Mouse (Mus musculus) layer of hippocampus, adult 9-10 months (tissue): ENCODE data around the gene Pgc.

Experiments used
- DNase-seq: peaks from one replicate; pipeline ENCODE4 v3.0.0; 2022; ENCODE audit warnings: low spot score

The Pgc gene

DNA sequence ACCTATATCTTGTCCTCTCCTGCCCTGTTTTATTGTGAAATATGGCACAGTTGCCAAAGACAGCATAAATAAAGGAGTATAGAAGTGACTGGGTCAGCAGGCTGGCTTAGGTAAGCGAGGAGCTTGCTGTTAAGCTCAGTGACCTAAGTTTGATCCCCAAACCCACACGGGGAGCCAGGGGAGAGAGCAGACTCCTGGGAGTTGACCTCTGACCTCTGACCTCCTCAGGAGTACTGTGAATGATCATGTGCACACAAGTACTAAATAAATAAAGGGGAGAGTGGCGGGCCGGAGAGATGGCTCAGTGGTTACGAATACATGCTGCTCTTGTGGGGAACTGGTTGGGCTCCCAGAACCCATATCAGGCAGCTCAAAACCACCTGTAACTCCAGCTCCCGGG, 23.5 kb downstream of the Pgc start:
- no peak for DNase-seq

DNA sequence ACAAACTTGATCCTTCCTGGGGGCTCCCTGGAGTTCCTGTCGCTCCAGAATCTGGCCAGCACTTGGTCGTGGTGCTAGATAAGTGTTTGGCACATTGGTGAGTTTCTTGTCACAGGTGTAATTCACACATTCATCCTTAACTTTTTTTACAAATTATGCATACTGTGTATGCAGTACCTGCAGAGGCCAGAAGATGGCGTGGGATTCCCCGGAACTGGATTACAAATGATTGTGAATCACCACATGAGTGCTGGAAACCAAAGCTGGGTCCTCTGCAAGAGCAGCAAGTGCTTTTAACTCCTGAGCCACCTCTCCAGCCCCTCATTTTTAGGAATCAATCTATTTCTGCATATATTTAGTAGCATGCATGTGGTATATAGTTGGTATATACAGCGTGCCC, 25.2 kb downstream of the Pgc start:
- DNase-seq, result no peak

DNA sequence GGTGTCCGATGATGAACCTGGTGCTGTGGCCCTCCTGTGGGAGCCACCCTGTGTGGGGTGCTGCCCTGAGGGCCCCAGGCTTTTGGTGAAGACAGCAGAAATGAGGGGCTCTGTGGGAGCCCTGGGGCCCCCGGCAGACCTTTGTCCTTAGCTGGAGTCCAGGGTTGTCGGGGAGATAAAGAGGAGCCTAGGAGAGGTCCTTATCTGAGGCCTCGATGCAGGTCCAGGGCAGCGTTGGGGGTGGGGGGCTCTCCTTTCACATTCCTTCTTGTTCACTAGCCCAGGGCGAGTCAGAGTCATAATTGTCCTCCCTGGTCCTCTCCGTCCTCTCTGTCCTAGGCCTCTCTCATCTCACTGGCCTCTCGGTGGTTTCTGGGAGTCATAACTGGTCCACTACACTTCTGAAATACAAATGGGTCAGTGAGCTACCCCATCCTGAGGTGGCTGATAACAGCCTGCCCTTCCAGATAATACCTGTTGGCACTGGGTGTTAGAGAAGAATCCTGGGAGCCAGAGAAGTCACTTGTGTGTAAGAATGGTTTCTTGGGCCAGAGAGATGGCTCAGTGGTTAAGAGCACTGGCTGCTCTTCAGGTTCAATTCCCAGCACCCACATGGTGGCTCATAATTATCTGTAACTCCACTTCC, 26.6 kb downstream of the Pgc start:
- no peak for DNase-seq

DNA sequence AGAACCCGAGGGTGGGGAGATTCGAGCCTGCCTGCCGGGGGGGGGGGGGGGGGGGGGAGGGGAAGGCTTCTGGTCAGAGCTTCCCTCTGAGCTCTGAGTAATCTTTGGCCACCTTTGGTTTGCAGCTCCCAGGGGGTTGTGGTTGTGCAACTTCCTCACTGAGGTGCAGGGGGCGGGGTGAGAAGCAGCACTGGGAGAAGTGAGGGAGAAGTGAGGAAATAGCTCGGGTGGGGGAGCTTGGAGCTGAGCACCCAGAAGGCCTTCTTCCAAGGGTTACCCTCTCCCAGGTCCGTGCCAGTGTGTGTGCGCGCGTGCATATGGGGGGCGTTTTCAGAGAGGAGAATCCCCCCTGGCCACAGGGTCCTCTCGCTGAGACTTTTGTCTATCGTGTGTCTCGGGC, 27.6 kb downstream of the Pgc start:
- DNase-seq, result no peak

DNA sequence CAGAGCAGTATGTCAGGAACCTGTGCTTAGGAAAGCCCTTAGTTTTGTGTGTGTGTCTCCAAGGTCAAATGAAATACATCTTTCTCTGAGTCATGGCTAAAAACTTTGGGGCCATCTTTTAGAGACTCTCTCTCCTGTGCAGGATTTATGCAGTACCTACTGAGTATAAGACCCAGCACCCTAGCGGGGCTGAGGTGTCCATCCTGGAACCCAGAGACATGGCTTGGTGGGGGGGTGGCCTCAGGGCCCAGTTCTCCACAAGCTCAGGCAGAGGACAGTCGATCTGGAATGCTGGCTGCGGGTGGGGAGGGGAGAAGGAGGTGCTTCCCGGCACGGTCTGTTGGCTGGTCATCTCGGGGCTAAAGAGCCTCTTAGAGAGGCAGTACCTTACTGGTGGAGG, 29.7 kb downstream of the Pgc start:
- DNase-seq, result no peak

DNA sequence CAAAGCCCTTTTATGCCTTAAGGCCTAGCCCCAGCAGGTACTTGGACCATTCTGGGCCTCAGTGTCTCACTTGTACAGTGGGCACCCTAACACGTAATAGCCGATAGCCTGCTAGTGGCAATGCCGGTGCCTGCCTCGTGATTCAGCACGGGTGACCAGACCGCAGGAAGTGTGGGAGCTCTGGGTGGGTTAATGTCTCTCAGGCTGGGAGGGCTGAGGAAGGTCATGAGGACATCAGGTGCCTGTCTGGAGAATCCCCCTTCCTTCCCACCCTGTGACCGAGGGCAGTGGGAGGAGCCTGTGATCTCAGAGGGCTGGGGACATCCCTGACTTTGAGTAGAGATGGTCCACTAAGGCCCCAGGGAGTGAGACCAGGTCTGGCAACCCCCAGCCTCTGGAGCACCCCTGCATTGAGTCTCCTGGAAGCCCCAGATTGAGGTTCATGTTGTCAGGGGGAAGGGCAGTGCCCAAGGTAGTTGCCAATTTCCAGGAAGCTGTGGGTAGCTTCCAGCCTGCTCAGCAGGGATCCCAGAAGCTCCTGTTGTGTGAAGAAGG, 30.5 kb downstream of the Pgc start:
- no peak for DNase-seq

DNA sequence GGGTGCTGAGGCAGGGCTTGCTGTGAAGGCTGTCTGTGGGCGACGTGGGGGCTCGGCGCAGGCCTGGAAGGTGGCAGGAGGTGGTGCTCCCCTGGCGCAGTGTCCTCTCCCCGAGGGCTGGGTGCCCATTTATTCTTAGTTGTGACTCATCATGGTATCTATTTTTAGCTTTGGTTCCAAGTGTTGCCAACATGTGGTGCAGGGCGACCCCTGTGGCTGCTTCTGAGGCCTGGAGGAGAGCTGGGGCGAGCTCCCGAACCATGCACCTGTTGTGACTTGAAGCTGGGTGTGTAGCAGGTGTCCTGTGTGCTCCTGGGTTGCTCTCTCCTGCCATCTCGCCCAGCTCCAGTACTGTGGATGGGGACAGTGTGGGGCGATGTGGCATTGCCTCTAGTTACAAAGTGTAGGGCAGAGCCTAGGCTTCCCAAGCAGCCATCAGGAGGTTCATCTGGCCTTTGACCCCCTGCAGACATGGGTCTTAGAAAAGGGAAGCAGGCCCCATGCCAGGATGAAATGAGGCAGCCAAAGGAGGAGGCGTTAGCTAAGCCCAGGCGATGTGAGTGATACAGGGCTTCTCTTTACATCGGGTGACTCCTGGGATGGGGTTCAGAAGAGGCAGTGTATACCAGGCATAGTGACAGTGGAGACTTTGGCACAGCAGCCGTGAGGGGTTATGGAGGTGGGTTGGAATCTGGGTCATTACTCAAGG, 33.2 kb downstream of the Pgc start:
- no peak for DNase-seq

DNA sequence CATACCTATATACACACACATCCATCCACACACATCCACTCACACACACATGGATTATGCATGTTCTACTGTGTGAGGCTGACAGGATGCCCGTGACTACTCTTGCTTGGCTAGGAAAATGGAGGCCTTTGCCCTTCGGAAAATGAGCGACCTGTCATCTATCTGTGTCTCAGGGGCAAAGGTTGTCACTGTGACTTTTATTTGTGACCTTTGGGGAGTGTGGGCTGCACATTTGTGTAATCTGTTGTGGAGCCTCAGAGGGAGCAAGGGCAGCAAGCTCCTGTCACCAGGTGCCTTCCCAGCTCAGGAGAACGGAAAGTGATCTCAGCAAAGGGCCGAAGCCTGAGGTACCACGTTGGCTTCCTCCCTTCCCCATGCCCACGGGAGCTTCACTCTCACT, 35.4 kb downstream of the Pgc start:
- DNase-seq, result no peak

DNA sequence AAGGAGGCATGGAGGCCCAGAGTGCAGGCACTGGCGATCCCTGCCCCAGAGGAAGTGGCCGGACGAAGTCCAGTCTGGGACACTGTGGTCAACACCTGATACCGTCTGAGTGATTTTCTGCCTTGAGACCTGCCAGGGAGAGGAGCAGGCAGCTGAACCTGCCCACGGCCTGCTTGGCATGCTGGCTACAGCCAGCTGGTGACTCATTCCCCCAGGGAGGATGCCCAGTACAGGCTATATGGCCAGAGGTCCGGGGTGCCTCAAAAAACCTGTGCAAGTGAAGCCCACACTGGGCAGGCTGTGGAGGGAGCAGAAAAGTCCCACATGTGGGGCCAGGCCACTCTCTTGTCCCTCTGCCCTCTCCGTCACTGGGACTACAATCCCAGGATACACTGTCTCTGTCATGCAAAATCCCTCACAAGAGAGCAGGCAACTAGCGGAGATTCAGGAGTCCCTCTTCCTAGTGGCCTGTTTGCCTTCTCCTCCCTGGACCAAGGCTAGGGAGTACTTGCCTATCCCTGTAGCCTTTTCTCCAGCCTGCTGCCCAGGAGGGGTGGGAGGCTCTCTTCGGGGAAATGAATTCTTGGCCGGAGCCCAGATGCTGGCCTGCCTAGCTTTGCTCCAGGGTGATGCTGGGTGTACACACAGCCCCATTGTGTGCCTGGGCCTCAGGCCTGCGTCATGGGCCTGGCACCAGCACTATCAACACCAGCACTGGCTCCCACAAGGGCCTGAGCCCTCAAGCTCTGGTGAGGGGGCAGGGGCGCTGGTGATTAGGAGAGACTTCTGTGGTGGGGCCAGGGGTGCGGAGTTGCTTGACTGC, 36.1 kb downstream of the Pgc start:
- peak; percentile 65 for DNase-seq

DNA sequence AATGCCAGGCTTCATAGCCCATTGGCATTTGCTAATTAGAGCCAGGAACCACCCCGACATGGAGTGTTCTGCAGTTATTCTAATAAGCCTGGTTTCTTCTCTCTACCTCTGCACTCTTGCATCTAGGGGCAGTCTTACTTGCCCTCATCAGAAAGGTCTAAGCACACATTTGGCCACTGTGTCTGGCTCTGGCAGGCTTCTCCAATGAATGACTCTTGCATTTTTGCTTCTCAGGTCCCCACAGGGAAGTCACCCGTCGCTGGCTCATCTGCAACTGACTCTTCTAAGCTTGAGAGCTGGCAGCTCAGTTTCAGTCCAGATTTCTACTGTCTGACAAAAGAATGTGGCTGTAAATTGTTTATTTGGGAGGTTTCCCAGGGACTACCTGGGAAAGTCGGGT, 39.3 kb downstream of the Pgc start:
- DNase-seq, result no peak

DNA sequence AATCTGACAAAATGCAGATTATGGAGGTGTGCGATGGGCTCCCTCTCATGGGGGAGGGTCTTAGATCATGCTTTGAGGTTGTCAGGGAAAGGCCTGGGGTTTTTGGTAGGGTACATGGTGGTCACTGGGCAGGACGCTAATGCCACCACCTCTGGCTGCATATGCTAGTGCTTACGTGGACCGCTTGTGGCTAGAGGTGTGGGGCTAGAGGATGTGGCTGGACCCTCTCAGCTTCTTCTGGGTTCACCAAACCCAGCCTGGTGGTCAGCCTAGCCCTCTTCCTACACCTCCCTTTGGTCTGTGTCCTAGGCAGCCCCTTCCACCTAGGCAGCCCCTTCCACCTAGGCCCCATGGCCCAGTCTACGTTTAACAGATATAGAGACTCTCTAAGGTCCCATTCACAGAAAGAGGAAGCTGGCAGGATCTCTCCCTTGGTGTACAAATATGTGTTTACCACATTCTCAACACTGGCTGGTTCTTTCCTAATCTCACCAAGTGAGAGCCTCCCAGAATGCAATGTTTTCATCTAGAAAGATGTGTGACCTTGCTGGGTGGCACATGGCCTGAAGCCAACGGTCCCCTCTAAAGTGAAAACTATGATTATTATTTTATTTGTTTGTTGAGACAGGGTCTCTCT, 39.9 kb downstream of the Pgc start:
- DNase-seq, result no peak

DNA sequence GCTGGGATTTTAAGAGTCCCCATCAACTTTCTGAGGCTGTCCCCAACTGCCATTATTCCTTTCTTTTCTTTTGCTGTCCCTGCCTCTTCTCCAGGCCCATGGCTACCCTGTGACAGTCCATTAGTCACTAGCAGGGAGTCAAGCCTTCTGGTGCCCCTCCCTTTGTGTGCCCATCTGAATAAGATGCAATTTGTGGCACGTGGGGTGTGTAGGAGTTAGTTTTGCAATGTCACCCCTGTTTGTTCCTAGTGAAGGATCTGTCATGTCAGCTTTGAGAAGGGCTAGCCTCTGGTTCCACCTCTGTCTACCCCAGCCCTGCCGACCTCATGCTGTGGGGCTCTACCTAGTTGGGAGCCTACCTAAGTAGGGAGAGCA, 40.4 kb downstream of the Pgc start:
- no peak for DNase-seq

DNA sequence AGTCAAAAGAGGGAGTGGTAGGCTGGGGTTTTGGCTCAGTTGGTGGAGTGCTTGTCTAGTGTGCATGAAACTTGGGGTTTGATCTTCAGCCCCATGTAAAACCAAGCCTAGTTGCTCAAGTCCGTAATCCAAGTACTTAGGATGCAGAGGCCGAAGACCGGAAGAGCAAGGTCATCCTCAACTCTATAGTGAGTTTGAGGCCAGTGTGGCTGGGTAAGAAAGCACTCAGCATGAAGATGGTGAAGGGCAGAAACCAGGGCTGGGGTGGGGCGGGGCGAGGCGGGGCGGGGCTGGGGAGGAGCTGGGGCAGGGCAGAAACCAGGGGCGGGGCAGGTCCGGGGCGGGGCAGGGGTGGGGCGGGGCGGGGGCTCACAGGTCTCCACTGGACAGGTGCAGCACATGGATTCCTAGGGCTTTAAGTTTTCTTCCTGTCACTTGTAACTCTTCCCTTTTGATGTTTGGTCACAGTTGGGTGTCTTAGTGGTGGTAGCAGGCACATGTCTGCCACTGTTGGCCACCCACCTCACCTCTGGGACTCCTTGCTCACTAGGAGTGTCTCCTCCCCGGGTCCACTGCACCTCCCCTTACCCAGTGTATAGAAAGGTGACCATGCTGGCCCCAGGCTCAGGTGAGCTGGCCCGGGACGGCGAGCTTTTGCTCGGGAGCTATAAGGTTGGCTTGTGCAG, 41.0 kb downstream of the Pgc start:
- DNase-seq, result no peak

DNA sequence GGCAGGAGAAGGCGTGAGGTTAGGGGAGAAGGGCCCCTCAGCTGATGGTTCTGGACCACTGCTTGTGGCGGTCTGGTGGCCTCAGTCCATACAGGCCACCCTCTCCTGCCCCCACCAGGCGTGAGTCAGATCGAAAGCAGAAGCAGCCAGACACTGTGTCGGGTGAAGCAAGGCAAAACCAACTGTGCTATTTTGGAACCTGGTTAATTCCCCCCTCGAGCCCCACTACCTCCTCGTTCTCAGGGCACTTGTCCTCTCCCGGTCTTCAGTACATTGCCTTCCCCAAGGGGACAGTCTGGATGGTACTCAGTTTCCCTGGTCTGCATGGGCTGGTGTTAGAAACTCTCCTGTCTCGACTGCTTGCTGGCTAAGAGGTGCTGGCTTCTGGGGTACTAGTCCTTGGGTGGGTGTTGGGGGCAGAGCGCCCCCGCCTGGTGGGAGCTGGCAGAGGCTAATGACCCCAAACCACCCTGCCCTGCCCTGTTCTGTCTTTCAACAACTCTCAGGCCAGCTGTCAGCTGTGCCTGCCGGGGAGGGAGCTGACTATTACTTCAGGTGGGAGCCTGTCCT, 42.1 kb downstream of the Pgc start:
- no peak for DNase-seq

DNA sequence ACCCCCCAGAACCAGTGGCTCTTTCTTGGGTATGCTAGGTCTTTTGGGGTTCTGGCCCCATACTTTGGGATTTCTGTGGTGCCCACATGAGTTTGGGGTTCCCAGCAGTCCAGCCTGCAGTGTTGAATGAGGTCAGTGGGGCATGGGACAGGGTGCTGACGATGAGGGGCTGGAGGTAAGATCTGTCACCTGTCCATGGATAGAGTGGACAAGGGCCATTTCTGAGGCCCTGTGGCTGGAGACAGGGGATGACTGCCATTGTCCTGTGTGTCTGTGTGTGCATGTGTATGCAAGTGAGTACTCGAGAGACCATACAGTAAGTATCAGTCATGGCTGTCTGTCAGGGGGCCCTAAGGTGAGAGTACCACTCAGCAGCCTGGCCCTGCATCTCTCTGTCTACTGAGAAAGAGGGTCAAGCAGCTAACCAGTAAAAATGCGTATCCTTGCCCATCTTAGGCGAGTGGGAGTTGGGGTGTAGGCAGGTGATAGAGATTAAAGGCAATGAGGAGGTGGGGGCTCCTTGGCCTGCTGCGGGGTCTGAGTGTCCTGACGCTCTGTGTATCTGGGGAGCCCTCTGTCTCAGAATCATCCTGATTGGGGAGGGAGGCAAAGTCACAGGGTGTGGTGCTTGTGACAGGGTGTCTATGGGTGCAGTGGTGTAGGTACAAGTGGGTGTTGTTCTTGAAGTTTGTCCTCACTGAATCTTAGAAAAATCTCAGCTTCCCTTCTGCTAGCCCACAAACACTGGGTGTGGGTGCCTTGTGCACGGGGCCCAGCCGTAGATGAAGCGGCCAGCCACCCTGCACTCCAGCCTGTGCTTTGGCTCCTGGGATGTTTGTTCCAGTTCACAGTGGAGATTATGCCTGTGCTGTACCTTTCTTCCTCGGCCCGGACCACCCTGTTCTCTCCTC, 43.0 kb downstream of the Pgc start:
- DNase-seq, result no peak

DNA sequence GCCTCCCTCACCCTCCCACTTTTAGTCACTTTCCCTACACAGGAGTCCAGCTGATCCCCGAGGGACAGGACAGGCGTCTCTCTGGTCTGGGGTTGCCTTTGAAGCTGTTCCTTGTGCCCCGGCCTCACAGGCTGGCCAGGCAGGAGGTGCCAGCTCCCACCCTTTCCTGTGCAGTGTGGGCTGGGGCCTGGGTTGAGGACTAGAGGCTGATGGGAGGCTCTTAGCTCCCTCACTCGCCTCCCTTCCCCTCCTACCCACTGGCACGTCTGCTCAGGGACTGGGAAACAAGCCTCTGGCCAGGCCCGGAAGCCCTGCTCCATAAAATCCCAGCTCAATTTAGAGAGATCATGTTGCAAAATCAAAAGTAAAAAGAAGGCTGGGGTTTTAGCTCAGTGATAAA, 47.0 kb downstream of the Pgc start:
- DNase-seq, result no peak

DNA sequence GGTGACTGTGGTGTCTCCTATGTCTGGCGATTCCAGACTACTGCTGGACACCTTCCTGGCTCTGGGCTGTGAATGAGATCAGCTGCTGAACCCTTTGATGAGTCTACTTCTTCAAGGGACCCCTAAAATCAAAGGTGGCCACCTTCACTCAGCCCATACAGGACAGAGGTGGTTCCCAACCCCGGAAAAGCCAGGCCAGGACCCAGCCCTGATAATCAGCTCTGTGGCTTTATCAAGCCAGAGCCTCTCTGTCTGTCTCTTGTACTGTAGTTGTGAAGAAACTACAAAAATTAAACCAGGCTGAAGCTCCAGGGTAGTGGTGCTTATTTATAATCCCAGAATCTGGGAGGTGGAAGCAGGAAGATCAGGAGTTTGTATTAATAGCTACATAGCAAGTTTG, 50.5 kb downstream of the Pgc start:
- DNase-seq, result no peak

DNA sequence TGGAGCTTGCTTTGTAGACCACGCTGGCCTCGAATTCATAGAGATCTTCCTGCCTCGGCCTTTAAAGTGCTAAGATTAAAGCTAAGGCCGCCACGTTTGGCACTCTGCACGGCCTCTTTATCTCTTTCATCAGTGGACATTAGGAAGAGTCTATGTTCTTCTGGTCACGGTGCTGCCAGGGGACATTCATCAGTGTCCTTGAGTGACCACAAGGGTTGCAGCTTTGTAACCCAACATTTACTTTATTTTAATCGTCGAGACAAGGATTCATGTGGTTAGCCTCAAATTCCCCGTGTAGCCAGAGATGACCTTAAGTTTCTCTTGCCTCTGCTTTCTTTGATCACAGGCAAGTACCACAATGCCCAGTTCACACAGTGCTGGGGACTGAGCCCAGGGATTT, 53.8 kb downstream of the Pgc start:
- DNase-seq, result no peak

DNA sequence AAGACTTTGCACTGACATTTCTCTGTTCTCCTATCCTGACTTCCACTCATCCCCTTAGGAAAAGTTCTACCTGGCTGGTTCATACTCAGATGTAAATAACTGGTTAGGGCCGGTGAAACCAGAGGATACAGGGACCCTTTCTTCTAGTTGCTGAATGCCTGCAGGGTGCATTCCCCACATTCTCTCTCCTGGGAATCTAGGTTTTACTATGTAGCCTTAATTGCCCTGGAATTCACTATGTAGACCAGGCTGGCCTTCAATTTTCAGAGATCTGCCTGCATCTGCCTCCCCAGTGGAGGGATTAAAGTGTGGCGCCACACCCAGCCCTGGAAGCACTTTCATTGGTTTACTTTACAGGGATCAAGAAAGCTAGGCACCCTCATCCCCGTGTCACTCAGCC, 55.8 kb downstream of the Pgc start:
- no peak for DNase-seq

DNA sequence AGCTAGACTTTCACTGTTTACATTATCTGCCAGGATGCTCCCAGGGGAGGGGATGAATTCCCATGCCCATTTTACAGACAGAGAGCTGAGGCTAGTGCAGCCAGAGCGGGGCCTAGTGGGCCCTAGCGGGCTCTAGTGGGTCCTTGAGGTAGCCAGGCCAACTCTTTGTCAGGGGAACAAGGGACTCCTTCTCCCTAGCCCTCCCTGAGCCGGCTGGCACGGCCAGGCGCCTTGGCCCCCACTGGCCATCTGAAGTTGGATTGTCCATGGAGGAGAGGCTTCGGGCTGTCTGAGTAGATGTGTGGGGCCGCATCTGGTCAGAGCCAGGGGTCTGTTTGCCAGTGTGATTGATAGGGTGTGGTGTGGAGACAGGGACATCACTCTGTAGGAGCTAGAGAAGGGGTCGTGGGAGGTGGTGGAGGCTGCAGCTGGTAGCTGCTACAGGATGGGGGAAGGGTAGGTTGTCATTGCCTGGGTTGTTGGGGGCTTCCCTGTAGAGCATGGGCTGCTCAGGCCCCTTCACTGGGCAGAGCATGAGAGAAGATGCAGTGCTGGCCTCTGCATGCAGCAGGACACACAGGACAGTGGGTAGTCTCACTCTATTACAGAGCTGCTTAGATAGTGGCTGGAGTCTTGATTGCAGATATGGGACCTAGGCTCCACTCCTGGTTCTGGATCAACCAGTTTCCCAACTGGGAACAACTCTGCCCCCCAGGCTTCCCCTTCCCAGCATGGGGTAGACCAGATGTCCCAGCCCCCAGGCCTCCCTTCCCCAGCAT, 57.0 kb downstream of the Pgc start:
- DNase-seq, result no peak
